Mouse (Mus musculus) neural tube, embryonic 12.5 days (tissue): ENCODE results near the gene Ctso. TPM values are rescaled to one million over a fixed set of nuclear protein-coding genes. Genes with fewer than 3 reads are reported as not detected.
A peak's percentile ranks its signal among the peaks of the same experiment; 100 is the strongest.

Experiments
- ATAC-seq: fragments of 200-750 bp; cut with Nextera tagmentation; 2 replicates; pipeline ENCODE4 v1.8.0; 2017; ENCODE audit warnings: low read depth, mild to moderate bottlenecking, moderate TSS enrichment, moderate library complexity; ENCODE audit not compliant: low FRiP score
- H3K27ac ChIP-seq: fragments of 300-500 bp; sonication (generic); 2 replicates; pipeline ENCODE4 v1.5.1; 2016
- H3K27me3 ChIP-seq: fragments of 300-500 bp; sonication (generic); replicated peaks from 2 replicates; pipeline ENCODE4 v1.6.1; 2016; ENCODE audit warnings: mild to moderate bottlenecking
- H3K36me3 ChIP-seq: fragments of 300-500 bp; sonication (generic); 2 replicates; pipeline ENCODE4 v1.6.1; 2016; ENCODE audit warnings: mild to moderate bottlenecking
- H3K4me1 ChIP-seq: fragments of 300-500 bp; sonication (generic); 2 replicates; pipeline ENCODE4 v1.6.1; 2016
- H3K4me2 ChIP-seq: fragments of 300-500 bp; sonication (generic); replicated peaks from 2 replicates; pipeline ENCODE4 v1.6.1; 2016; ENCODE audit warnings: mild to moderate bottlenecking
- H3K4me3 ChIP-seq: fragments of 300-500 bp; sonication (generic); 2 replicates; pipeline ENCODE4 v1.5.1; 2016
- H3K9ac ChIP-seq: fragments of 300-500 bp; sonication (generic); 2 replicates; pipeline ENCODE4 v1.6.1; 2016; ENCODE audit warnings: mild to moderate bottlenecking
- H3K9me3 ChIP-seq: fragments of 300-500 bp; sonication (generic); 2 replicates; pipeline ENCODE4 v1.6.1; 2016; ENCODE audit warnings: mild to moderate bottlenecking
- WGBS: fragments of 180-500 bp; shearing (Covaris S2); methylation state at CpG from one replicate; pipeline ENCODE4 v1.1.7; 2016; 5-methylcytosine and 5-hydroxymethylcytosine counted together
- polyA plus RNA-seq: library from polyadenylated mRNA; unstranded; fragments of >200 nt; fragmentation: Nextera tagmentation; extraction: Ambion mirVana; gene quantifications from 2 replicates; pipeline ENCODE4 v1.2.1, GENCODE M21; 2016

The Ctso gene
- 9.6 and 10.4 TPM in 2 replicates for polyA plus RNA-seq

DNA sequence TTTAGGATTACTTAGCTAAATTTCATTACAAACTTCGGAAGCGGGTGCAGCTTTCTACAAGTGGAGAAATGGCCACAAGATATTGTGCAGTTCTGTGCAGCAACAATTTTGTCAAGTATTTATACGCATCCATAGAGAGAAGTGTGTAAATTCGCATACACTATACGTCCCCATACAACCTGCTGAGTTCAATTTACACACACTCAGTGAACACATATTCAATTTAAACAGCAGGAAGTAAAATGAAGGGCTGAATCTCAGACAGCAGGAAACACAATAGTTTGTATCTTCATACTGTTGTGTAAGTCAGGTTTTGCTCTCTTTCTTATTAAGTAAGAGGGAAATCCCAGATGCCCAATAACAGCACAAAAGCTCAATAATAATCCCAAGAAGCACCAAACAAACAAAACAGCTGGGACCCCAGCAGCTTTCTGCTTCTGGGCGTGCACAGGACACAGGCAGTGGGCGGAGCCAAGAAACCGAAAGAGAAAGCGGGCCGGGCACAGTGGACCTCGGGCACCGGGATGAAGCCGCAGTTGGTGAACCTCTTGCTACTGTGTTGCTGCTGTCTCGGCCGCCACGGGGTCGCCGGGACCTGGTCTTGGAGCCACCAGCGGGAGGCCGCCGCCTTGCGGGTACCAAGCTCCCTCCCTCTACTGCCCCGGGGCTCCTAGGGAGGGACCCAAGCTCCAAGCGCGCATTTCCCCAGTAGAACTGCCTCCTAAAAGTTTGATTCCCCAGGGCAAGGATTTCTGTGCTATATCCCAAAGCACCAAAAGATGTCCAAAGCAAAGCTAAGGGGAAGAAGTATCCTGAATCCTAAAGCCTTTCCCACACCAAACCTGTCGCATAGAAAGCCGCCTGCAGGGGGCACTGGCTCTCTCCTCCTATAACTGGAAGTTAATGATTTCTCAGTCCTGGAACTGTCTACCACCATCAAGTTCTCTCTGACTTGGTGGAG, at the start of gene Ctso:
Gene Ctso (plus strand): TSS at position 461 of the 961 bp plus-strand sequence.
- Histone ChIP-seq H3K4me2 (peak within 1 kb of the TSS; percentile 64), H3K9me3 (no peaks in the 10 kb centered on the region), H3K4me1 (no peaks in the 10 kb centered on the region), H3K27ac (peak within 1 kb of the TSS; percentile 81), H3K9ac (peak within 1 kb of the TSS; percentile 79), H3K4me3 (peak within 1 kb of the TSS; percentile 64), H3K27me3 (no peaks in the 10 kb centered on the region), H3K36me3 (no peaks in the 10 kb centered on the region)
- WGBS: 10% methylated on average over 27 of the region's 27 CpGs
- peak; percentile 91 for ATAC-seq

- no peaks in the 10 kb centered on the region for H3K27me3 ChIP-seq
- H3K9ac ChIP-seq: no peak overlapping the region
- no peak overlapping the region for H3K4me3 ChIP-seq
- H3K4me1 ChIP-seq: no peaks in the 10 kb centered on the region
- no peak overlapping the region for H3K27ac ChIP-seq
- H3K9me3 ChIP-seq: no peaks in the 10 kb centered on the region
- H3K4me2 ChIP-seq: no peak overlapping the region
- ATAC-seq: no peak
- H3K36me3 ChIP-seq: no peaks in the 10 kb centered on the region
These were observed 48.5 kb upstream of the Ctso start for GRCm38 (mm10) chr3:81883916-81884315.

GRCm38 (mm10) chr3:81885566-81885965, 46.8 kb upstream of the Ctso start:
- no peak overlapping the region for H3K4me3 ChIP-seq
- 91% methylated on average over 2 of the region's 2 CpGs for WGBS

DNA sequence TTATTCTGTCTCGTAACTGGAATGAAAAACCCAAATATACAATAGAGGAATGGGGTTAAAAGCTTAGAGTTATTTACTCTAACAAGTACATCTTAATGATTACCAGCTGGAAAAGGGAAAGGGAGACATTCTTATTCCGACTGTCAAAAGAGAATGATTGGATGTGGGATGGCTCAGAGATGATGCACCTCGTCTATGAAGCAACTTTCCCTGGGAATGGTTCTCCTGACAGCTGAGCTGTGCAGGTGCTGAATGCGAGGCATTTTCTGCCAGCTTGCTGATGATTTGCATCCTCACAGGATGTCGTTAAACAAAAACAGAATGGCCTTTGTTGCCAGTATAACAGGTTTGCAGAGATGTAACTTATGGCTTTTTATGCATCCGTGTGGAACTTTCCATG, 43.3 kb upstream of the Ctso start:
- WGBS: 75% methylated on average over 6 of the region's 6 CpGs
- Histone ChIP-seq H3K4me1 (no peaks in the 10 kb centered on the region), H3K27ac (no peak overlapping the region), H3K9me3 (no peaks in the 10 kb centered on the region), H3K9ac (no peak overlapping the region), H3K27me3 (no peaks in the 10 kb centered on the region), H3K4me3 (no peak overlapping the region), H3K36me3 (no peaks in the 10 kb centered on the region), H3K4me2 (no peak overlapping the region)
- no peak for ATAC-seq

More at GRCm38 (mm10) chr3:81885566-81885965, 46.8 kb upstream of the Ctso start:
- Histone ChIP-seq H3K9me3 (no peaks in the 10 kb centered on the region), H3K27me3 (no peaks in the 10 kb centered on the region), H3K4me2 (no peak overlapping the region), H3K27ac (no peak overlapping the region), H3K4me1 (no peaks in the 10 kb centered on the region), H3K9ac (no peak overlapping the region), H3K36me3 (no peaks in the 10 kb centered on the region)
- no peak for ATAC-seq

DNA sequence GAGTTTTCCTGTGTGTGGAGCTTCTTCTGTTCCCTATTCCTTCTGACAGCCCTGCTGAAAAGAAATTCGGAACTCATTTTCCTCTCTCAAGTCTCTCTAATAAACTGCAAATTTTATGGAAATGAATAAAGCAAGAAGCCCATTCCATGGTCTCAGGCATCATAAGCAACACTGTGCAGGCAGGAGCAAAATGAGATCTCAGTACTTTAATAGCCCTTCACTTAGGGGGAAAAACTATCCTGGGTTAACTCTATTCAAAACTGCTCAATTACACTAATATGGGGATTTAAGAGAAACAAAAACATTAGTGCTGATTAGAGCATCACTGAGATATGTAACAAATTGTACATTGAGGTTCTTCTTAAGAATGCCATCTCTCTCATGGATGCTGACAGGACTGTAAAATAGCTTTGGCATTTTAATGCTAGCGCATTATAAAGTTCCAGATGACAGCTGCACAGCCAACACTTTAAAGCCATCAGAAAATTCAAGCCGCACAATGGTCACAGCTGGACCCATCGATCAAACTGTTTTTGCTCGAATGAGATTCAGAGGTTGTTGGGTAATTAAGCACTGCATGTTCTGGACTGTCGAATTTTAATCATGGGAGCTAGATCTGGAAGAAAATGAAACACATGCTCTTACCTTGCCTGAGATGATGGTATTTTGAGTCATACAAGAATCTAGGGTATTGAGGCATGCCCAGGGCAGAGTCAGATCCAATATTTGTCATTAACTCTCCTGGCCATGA, 21.9 kb upstream of the Ctso start:
- Histone ChIP-seq H3K36me3 (no peaks in the 10 kb centered on the region), H3K4me1 (no peaks in the 10 kb centered on the region), H3K4me2 (no peak overlapping the region), H3K9ac (no peak overlapping the region), H3K27me3 (no peaks in the 10 kb centered on the region), H3K9me3 (no peaks in the 10 kb centered on the region), H3K27ac (no peak overlapping the region), H3K4me3 (no peak overlapping the region)
- WGBS: 53% methylated on average over 6 of the region's 6 CpGs
- peak; percentile 65; the same call in 1 of the 2 replicates for ATAC-seq

DNA sequence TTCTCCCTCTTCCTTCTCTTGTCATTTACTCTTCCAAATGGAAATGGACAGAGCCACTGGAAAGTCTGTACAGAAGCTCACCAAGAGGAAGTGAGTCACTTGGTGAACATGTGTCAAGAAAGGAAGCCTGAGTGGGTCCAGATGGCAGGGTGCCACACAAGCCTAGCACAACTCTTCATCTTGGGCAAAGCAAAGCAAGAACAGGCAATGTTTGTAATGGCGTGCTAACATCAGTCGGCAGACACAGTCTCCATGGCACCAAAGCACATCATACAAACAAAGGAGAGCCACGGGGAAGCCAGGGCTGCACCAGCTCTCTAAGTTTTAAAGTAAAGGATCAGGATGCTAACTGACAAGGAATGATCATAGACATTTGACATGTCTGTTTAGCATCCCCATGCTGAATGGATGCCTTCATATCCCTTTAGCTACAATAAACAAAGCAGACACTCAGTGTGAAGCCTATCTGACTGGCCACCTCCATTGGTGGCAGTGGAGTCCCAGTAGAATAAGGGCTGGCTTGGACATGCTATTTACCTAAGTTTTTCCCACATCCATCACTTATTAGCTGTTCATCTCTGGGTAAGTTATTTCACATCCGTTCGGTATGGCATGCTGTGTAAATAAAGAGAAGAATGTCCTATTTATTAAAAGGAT, 16.2 kb upstream of the Ctso start:
- Histone ChIP-seq H3K27me3 (no peaks in the 10 kb centered on the region), H3K9me3 (no peaks in the 10 kb centered on the region), H3K27ac (no peak overlapping the region), H3K9ac (no peak overlapping the region), H3K36me3 (no peaks in the 10 kb centered on the region), H3K4me3 (no peak overlapping the region), H3K4me1 (no peaks in the 10 kb centered on the region), H3K4me2 (no peak overlapping the region)
- whole genome bisulfite sequencing: 80% methylated on average over 5 of the region's 5 CpGs
- ATAC-seq: no peak

DNA sequence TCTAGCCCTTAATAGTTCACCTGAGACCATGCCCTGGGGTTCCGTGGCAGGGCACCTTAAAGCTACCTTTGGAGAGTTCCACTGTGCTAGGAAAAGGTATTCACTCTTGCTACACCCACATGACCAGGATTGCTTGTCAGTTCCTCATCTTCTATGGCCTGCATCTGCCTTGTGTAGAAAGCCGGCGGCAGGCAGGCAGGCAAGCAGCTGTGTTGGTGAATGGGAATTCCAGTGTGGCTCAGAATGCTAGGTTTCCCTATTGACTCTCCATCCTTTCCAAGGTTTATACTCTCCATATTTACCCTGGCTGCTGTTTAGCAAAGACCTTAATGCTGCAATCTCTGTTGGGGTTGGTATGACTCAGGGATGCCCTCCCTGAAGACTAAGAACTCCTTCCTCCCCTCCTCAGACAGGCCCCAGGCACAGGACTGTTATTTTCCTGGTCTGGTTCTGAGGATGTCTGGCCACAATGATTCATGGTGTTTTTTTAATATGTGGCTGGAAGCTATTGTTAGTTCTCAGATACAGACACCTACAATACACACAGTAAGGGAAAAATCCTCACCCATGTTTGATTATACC, 15.0 kb upstream of the Ctso start:
- H3K4me2 ChIP-seq: no peak overlapping the region
- no peaks in the 10 kb centered on the region for H3K9me3 ChIP-seq
- no peaks in the 10 kb centered on the region for H3K36me3 ChIP-seq
- 83% methylated on average over 3 of the region's 3 CpGs for WGBS
- no peak overlapping the region for H3K27ac ChIP-seq
- H3K4me3 ChIP-seq: no peak overlapping the region
- H3K27me3 ChIP-seq: no peaks in the 10 kb centered on the region
- no peaks in the 10 kb centered on the region for H3K4me1 ChIP-seq
- no peak overlapping the region for H3K9ac ChIP-seq
- no peak for ATAC-seq

DNA sequence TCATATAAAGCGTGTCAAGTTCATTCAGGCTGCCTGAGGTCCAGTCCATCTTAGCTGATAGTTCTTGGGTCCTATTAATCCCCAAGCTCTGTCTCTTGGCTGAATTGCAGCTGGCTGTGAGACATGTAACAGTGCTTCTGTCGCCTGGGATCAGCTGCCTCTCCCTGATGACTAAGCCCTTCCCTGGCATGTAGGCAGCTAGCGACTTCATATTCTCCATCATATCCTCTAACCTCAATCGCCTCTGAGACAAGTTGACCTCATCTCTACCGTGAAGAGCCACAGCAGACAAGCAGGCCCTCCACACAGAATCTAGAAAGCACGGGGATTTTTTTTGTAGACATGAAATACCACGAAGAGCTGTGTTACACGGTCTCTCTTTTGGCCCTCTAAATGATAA, 14.2 kb upstream of the Ctso start:
- ATAC-seq: no peak
- Histone ChIP-seq H3K27me3 (no peaks in the 10 kb centered on the region), H3K36me3 (no peaks in the 10 kb centered on the region), H3K4me2 (no peak overlapping the region), H3K9ac (no peak overlapping the region), H3K4me3 (no peak overlapping the region), H3K27ac (no peak overlapping the region), H3K4me1 (no peaks in the 10 kb centered on the region), H3K9me3 (no peaks in the 10 kb centered on the region)
- WGBS: 83% methylated on average over 8 of the region's 8 CpGs

DNA sequence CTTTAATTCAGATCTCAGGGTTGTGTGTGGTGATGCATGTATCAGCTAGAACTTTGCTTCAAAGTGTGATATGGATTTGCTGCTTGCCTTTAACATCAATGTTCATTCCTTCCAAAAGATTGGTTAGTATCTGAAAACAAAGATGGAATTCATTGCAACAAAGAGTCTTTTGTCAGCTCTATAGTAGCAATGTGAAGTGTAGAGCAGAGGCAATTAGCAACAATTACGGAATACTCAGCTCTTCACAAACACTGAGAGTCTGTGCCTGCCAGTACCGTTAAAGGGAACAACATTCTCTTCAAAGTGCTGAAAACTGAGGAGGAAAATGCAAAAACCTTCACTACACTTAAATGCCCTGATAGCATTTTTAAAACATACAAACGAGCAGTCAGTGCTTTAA, 12.7 kb upstream of the Ctso start:
- H3K36me3 ChIP-seq: no peaks in the 10 kb centered on the region
- ATAC-seq: no peak
- 51% methylated on average over 3 of the region's 3 CpGs for WGBS
- H3K9ac ChIP-seq: no peak overlapping the region
- H3K27ac ChIP-seq: no peak overlapping the region
- H3K4me1 ChIP-seq: no peaks in the 10 kb centered on the region
- no peaks in the 10 kb centered on the region for H3K27me3 ChIP-seq
- H3K4me3 ChIP-seq: no peak overlapping the region
- no peaks in the 10 kb centered on the region for H3K9me3 ChIP-seq
- no peak overlapping the region for H3K4me2 ChIP-seq

DNA sequence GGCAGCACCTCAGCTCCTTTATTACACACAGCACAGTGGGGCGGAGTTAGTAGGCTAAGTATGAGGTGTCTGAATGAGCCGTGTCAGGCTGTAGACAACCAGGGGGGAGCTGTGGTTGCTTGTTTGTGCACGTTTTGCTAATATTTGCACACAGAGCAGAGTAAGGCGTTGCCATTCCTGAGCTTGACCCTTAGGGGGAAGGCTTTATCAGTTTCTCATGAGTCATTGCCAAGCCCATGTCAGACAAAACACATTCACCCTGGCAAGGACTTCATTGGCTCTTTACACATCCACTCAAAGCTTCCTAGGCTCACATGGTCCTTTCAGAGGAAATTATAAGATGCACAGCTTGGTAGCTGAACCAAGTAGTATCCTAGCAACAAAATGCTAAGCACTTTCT, 9.5 kb upstream of the Ctso start:
- Histone ChIP-seq H3K4me1 (no peaks in the 10 kb centered on the region), H3K36me3 (no peaks in the 10 kb centered on the region), H3K4me2 (no peak overlapping the region), H3K27ac (no peak overlapping the region), H3K27me3 (no peaks in the 10 kb centered on the region), H3K4me3 (no peak overlapping the region), H3K9ac (no peak overlapping the region), H3K9me3 (no peaks in the 10 kb centered on the region)
- ATAC-seq: no peak
- WGBS: 64% methylated on average over 4 of the region's 4 CpGs

DNA sequence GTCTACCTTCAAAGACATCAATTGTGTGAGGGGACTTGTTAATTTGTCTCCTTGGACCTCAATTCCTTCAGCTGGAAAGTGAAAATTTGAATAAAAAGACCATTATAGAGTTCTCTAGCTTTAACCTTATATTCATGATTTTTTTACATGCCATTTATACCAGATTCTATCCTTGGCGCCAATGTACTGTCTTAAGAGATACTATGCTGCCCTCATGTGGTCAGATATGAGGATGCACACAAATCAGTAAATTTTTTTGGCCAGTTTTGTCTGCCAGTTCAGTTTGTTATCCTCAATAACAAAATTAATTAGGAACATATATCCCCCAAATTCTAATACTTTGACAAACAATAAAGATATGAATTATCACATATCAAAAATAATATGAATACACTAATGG, 7.5 kb upstream of the Ctso start:
- Histone ChIP-seq H3K27me3 (no peaks in the 10 kb centered on the region), H3K36me3 (no peaks in the 10 kb centered on the region), H3K9ac (no peak overlapping the region), H3K4me1 (no peaks in the 10 kb centered on the region), H3K27ac (no peak overlapping the region), H3K9me3 (no peaks in the 10 kb centered on the region), H3K4me2 (no peak overlapping the region), H3K4me3 (no peak overlapping the region)
- ATAC-seq: no peak
- 4% methylated on average over 1 of the region's 1 CpGs for WGBS

GRCm38 (mm10) chr3:81925856-81926255, 6.5 kb upstream of the Ctso start:
- Histone ChIP-seq H3K9me3 (no peaks in the 10 kb centered on the region), H3K4me3 (no peak overlapping the region), H3K4me1 (no peaks in the 10 kb centered on the region), H3K9ac (no peak overlapping the region), H3K36me3 (no peaks in the 10 kb centered on the region), H3K4me2 (no peak overlapping the region), H3K27ac (no peak overlapping the region), H3K27me3 (no peaks in the 10 kb centered on the region)
- no peak for ATAC-seq
- WGBS: 67% methylated on average over 5 of the region's 5 CpGs
